10 mouse cellular contexts compared by ENCODE assay signal in genomic region chr5:117864588-117865300, GRCm38 (mm10).
DNase-seq lines count a peak whose midpoint lies in the region; ATAC-seq lines count a peak whose summit lies in the region.
"Had no signal": no experiment of that assay in that cellular context is flagged by ENCODE, and none has a peak within 500 bp of the region (broad histone marks: within the 10 kb centered on the region; RNA-seq: fewer than 3 reads in every experiment).

No protein-coding gene starts in this region.

- H3K27me3 ChIP-seq in kidney, embryonic 15.5 days: peaks cover 7% of the 10 kb centered on the region

- no peak overlapping the region for H3K4me3 ChIP-seq in kidney, embryonic 15.5 days (replicated peaks)

- no peaks in the 10 kb centered on the region for H3K9me3 ChIP-seq in kidney, embryonic 15.5 days (replicated peaks)

- H3K9ac ChIP-seq in kidney, embryonic 15.5 days: no peak overlapping the region

- no peaks in the 10 kb centered on the region for H3K36me3 ChIP-seq in kidney, embryonic 15.5 days

- H3K4me2 ChIP-seq in kidney, embryonic 15.5 days: no peak overlapping the region

- H3K27ac ChIP-seq in kidney, embryonic 15.5 days: no peak overlapping the region

- no peak for DNase-seq in kidney, postnatal 10 days
- DNase-seq in frontal cortex, adult 2 months (ENCODE audit: extremely low spot score in 1 of 2, low spot score in 1 of 2): peak; percentile 29 to 82
- DNase-seq in left cerebral cortex, adult 18-20 months (ENCODE audit: low spot score in 2 of 2): peak; percentile 55 to 83
- DNase-seq in right cerebral cortex, postnatal 25 days: peak; percentile 72
- DNase-seq in adrenal gland, postnatal 10 days: no peak
- no peak for DNase-seq in urinary bladder, postnatal 25 days (ENCODE audit: low spot score)
- DNase-seq in lung, postnatal 14 days: no peak
- DNase-seq: heart, postnatal 36 days had no signal

- 24% methylated on average over 13 of the region's 13 CpGs for WGBS in kidney, embryonic 15.5 days

- ATAC-seq in kidney, embryonic 15.5 days (replicated peaks; ENCODE audit: low FRiP score): 0 out of 2 replicates have a peak, but pooled peaks have one; percentile 36
- ATAC-seq: lung, postnatal 0 days had no signal

- H3K4me1 ChIP-seq in kidney, embryonic 15.5 days: peaks cover 6% of the 10 kb centered on the region; the same call in 1 of the 2 replicates

Comparison
In these comparisons a context has a peak if more than half of its experiments do, and no peak if none do; other contexts are left out.
1. DNase-seq: peak in frontal cortex, adult 2 months (2 of 2), left cerebral cortex, adult 18-20 months (2 of 2) and right cerebral cortex, postnatal 25 days (single experiment); none in kidney, postnatal 10 days (single experiment), adrenal gland, postnatal 10 days (single experiment), urinary bladder, postnatal 25 days (single experiment) and lung, postnatal 14 days (single experiment).